Mouse (Mus musculus) erythroblast, embryonic 14.5 days (primary cell): ENCODE results near the gene Ddx43.

Experiments used
- GATA1 ChIP-seq: IDR thresholded peaks from 2 replicates; pipeline ENCODE4 v1.6.1; 2012; ENCODE audit warnings: low read length, inconsistent platforms, mixed read lengths
- TAL1 ChIP-seq: IDR thresholded peaks from 3 replicates; pipeline ENCODE4 v1.6.1; 2012; ENCODE audit warnings: low read length, inconsistent platforms, mixed read lengths

DNA sequence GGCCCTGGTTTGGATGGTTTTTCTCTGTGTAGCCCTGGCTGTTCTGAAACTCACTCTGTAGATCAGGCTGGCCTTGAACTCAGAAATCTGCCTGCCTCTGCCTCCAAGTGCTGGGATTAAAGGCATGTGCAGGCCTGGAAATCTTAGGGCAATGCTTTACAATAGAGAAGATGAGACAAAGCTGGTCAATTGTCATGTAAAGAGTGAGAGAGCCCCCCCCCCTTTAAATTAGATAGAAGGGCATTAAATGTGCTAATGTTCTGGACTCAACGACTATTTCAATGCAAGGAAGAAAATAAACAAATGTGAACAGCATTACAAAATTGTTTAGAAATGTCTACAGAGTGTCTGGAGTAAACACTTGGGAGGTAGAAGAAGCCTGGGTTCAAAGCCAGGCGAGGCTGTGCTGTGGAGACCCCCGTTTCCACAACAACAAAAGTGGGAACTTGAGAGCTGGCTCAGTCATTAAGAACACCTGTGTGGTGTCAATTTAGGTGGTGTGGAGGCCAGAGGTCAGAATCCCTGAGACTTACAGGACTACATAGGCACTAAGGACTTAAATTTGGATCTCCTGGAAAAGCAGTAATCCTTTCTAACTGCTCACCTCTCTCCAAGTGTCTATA lies 26.8 kb upstream of the Ddx43 start:
- TF ChIP-seq GATA1 (no peak), TAL1 (no peak)
